9 mouse cellular contexts compared by ENCODE assay signal in the genomic region with DNA sequence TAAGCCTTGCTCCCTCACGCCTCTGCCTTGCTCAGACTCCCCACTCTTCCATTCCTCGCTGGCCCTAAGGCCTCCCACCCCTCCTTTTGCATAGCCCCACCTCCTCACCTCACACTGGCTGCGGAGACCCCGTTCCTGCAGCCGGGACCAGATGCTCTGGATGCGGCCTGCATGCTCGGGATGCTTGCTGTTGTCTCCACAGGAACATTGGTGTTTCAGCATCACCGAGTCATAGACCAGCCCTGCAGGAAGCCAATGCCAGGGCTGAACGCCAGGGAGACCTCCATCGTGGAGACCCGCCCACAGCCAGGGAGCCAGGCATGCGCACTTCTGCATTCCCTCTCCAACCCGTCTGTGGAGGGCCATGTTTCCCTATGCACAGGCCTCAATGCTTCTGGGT. TPM values are rescaled to one million over a fixed set of nuclear protein-coding genes. Genes with fewer than 3 reads are reported as not detected.
DNase-seq lines count a peak whose midpoint lies in the region; ATAC-seq and TF ChIP-seq lines count a peak whose summit lies in the region.
"Had no signal": no experiment of that assay in that cellular context is flagged by ENCODE, and none has a peak within 500 bp of the region (broad histone marks: within the 10 kb centered on the region; RNA-seq: fewer than 3 reads in every experiment).

No protein-coding gene starts in this region.

- peak overlapping the region; percentile 38 for H3K9ac ChIP-seq in forebrain, embryonic 14.5 days (ENCODE audit: low read length)
- peak overlapping the region; percentile 10; the same call in 1 of the 2 replicates for H3K9ac ChIP-seq in midbrain, embryonic 11.5 days (ENCODE audit: low read length)

- H3K27ac ChIP-seq in forebrain, embryonic 14.5 days (ENCODE audit: low read depth, low read length), result no peak overlapping the region
- no peak overlapping the region for H3K27ac ChIP-seq in midbrain, embryonic 11.5 days (ENCODE audit: low read depth, low read length)

- H3K27me3 ChIP-seq in E14TG2a.4 (ENCODE audit: insufficient read depth, low read length), result peaks cover 52% of the 10 kb centered on the region
- H3K27me3 ChIP-seq in forebrain, embryonic 14.5 days (replicated peaks; ENCODE audit: control insufficient read depth, insufficient read depth, low read length), result no peaks in the 10 kb centered on the region
- H3K27me3 ChIP-seq in midbrain, embryonic 11.5 days (ENCODE audit: control insufficient read depth, insufficient read depth, low read length), result no peaks in the 10 kb centered on the region

- peaks cover 47% of the 10 kb centered on the region for H3K4me1 ChIP-seq in E14TG2a.4 (replicated peaks; ENCODE audit: low read depth, low read length)
- peaks cover 8% of the 10 kb centered on the region; the same call in 1 of the 2 replicates for H3K4me1 ChIP-seq in forebrain, embryonic 14.5 days (ENCODE audit: control insufficient read depth, insufficient read depth, low read length)
- peaks cover 21% of the 10 kb centered on the region for H3K4me1 ChIP-seq in midbrain, embryonic 11.5 days (ENCODE audit: control insufficient read depth, insufficient read depth, low read length)

- intact Hi-C loops in left cerebral cortex, postnatal 10 days (cut with DNase I), result no loop called here

- WGBS in forebrain, embryonic 14.5 days, result 19% methylated on average over 13 of the region's 13 CpGs
- 10% methylated on average over 13 of the region's 13 CpGs for WGBS in midbrain, embryonic 11.5 days

- ATAC-seq in forebrain, embryonic 14.5 days, result peak; percentile 60
- peak; percentile 57 for ATAC-seq in midbrain, embryonic 11.5 days (ENCODE audit: low FRiP score)
- ATAC-seq in frontal cortex, adult (ENCODE audit: low TSS enrichment), result no peak
- ATAC-seq: inflammation-experienced regulatory T-cells, adult 6 months had no signal

- peak overlapping the region; percentile 70 for H3K4me3 ChIP-seq in E14TG2a.4 (replicated peaks; ENCODE audit: low read length)
- H3K4me3 ChIP-seq in forebrain, embryonic 14.5 days (ENCODE audit: low read depth, low read length), result peak overlapping the region; percentile 12; the same call in 1 of the 2 replicates
- H3K4me3 ChIP-seq in midbrain, embryonic 11.5 days (ENCODE audit: low read depth, low read length), result peak overlapping the region; percentile 1; the same call in 1 of the 2 replicates

- DNase-seq in ES-CJ7 (ENCODE audit: low read depth, low spot score), result peak; percentile 83
- DNase-seq in forebrain, embryonic 14.5 days (ENCODE audit: low spot score), result peak; percentile 80
- peak; percentile 90 for DNase-seq in midbrain, embryonic 11.5 days (ENCODE audit: low spot score, missing footprints)
- no peak for DNase-seq in thymus, adult 18-20 months
- no peak for DNase-seq in left cerebral cortex, postnatal 10 days (ENCODE audit: extremely low spot score in 1 of 2, low spot score in 2 of 2)
- DNase-seq: right cerebral cortex, postnatal 25 days had no signal

- H3K36me3 ChIP-seq in E14TG2a.4 (ENCODE audit: insufficient read depth, low read length), result no peaks in the 10 kb centered on the region
- peaks cover 38% of the 10 kb centered on the region for H3K36me3 ChIP-seq in forebrain, embryonic 14.5 days (ENCODE audit: control insufficient read depth, insufficient read depth, low read length)
- peaks cover 8% of the 10 kb centered on the region; the same call in 1 of the 2 replicates for H3K36me3 ChIP-seq in midbrain, embryonic 11.5 days (ENCODE audit: control insufficient read depth, insufficient read depth, low read length)

- H3K9me3 ChIP-seq in E14TG2a.4 (ENCODE audit: low read length), result no peaks in the 10 kb centered on the region
- H3K9me3 ChIP-seq in forebrain, embryonic 14.5 days (replicated peaks; ENCODE audit: control insufficient read depth, low read length), result no peaks in the 10 kb centered on the region
- no peaks in the 10 kb centered on the region for H3K9me3 ChIP-seq in midbrain, embryonic 11.5 days (ENCODE audit: control insufficient read depth, low read length)

- TF ChIP-seq CTCF in E14TG2a.4 (conservative IDR thresholded peaks at IDR 0.05; ENCODE audit: low read length), result no peak

- H3K4me2 ChIP-seq in forebrain, embryonic 14.5 days (ENCODE audit: low read length), result peak overlapping the region; percentile 30
- H3K4me2 ChIP-seq in midbrain, embryonic 11.5 days, result peak overlapping the region; percentile 29

RNA-seq across cellular contexts. Expression of gene Slc48a1, which starts 24.3 kb away (rescaled TPM):
- 65.4 and 69.1 TPM in 2 replicates for polyA plus RNA-seq in forebrain, embryonic 14.5 days (2014; fragmentation: Nextera tagmentation; extraction: Ambion mirVana)
- polyA plus RNA-seq in midbrain, embryonic 11.5 days (2014; fragmentation: Nextera tagmentation; extraction: Ambion mirVana), result 32.6 and 33.6 TPM in 2 replicates
- total RNA-seq in left cerebral cortex, postnatal 10 days (2021), result 100 to 1,000 TPM; 122 to 127 TPM

RNA-seq across cellular contexts. Expression of gene Rapgef3, which starts 34.8 kb away (rescaled TPM):
- polyA plus RNA-seq in forebrain, embryonic 14.5 days (2014; fragmentation: Nextera tagmentation; extraction: Ambion mirVana), result 4.9 and 6.4 TPM in 2 replicates
- 3.0 and 3.2 TPM in 2 replicates for polyA plus RNA-seq in midbrain, embryonic 11.5 days (2014; fragmentation: Nextera tagmentation; extraction: Ambion mirVana)
- 10 to 100 TPM; 22.6 to 24.5 TPM for total RNA-seq in left cerebral cortex, postnatal 10 days (2021)
- polyA plus RNA-seq: inflammation-experienced regulatory T-cells, adult 6 months had no signal

RNA-seq across cellular contexts. Expression of gene Hdac7, which starts 41.7 kb away (rescaled TPM):
- polyA plus RNA-seq in forebrain, embryonic 14.5 days (2014; fragmentation: Nextera tagmentation; extraction: Ambion mirVana), result 19.5 and 20.0 TPM in 2 replicates
- 14.6 and 16.7 TPM in 2 replicates for polyA plus RNA-seq in midbrain, embryonic 11.5 days (2014; fragmentation: Nextera tagmentation; extraction: Ambion mirVana)
- total RNA-seq in left cerebral cortex, postnatal 10 days (2021), result 10 to 100 TPM; 21.5 to 23.5 TPM

Comparison
In these comparisons a context has a peak if more than half of its experiments do, and no peak if none do; other contexts are left out.
1. H3K4me3 ChIP-seq: peak in every context shown above with its lines; median percentile 70 in E14TG2a.4; 12 in forebrain, embryonic 14.5 days; 1 in midbrain, embryonic 11.5 days.
2. DNase-seq: peak in ES-CJ7 (single experiment), forebrain, embryonic 14.5 days (single experiment) and midbrain, embryonic 11.5 days (single experiment); none in thymus, adult 18-20 months (0 of 2) and left cerebral cortex, postnatal 10 days (0 of 2).